Mouse (Mus musculus) liver, adult 2 months (tissue): ENCODE measurements around the gene Plppr3. TPM values are rescaled to one million over a fixed set of nuclear protein-coding genes. Genes with fewer than 3 reads are reported as not detected.

Experiments used
- DNase-seq: peaks from one replicate; pipeline ENCODE4 v3.0.0-alpha.2; 2011; ENCODE audit warnings: low read depth, low spot score; ENCODE audit errors: extremely low read depth
- H3K27ac ChIP-seq: fragments of 200-500 bp; replicated peaks from 2 replicates; pipeline ENCODE4 v1.5.1; 2012; ENCODE audit warnings: low read depth, mild to moderate bottlenecking, control low read depth, inconsistent platforms, low read length; ENCODE audit not compliant: insufficient read depth
- H3K27me3 ChIP-seq: fragments of 200-500 bp; 2 replicates; pipeline ENCODE4 v1.6.1; 2012; ENCODE audit warnings: mild to moderate bottlenecking, moderate library complexity, low read length, inconsistent platforms; ENCODE audit not compliant: control insufficient read depth, insufficient read depth
- H3K36me3 ChIP-seq: fragments of 200-500 bp; 2 replicates; pipeline ENCODE4 v1.6.1; 2012; ENCODE audit warnings: low read length, inconsistent platforms; ENCODE audit not compliant: control insufficient read depth, insufficient read depth
- H3K4me1 ChIP-seq: fragments of 200-500 bp; 2 replicates; pipeline ENCODE4 v1.6.1; 2011; ENCODE audit warnings: low read length; ENCODE audit not compliant: control insufficient read depth, insufficient read depth
- H3K4me3 ChIP-seq: fragments of 200-500 bp; 2 replicates; pipeline ENCODE4 v1.5.1; 2011; ENCODE audit warnings: low read depth, mild to moderate bottlenecking, control low read depth, low read length, moderate library complexity; ENCODE audit not compliant: insufficient read depth
- H3K79me2 ChIP-seq: fragments of 200-500 bp; 2 replicates; pipeline ENCODE4 v1.6.1; 2012; ENCODE audit warnings: inconsistent platforms, mild to moderate bottlenecking, low read length, moderate library complexity; ENCODE audit not compliant: control insufficient read depth, insufficient read depth
- H3K9ac ChIP-seq: fragments of 200-500 bp; 2 replicates; pipeline ENCODE4 v1.6.1; 2012; ENCODE audit warnings: low read depth, mild to moderate bottlenecking, control low read depth, inconsistent platforms, low read length
- CTCF ChIP-seq: fragments of 200-500 bp; IDR thresholded peaks from 2 replicates; pipeline ENCODE4 v1.5.1; 2011; ENCODE audit warnings: low read depth, low read length, control low read depth
- POLR2A ChIP-seq: fragments of 200-500 bp; IDR thresholded peaks from 2 replicates; pipeline ENCODE4 v1.6.1; 2011; ENCODE audit warnings: low read length, control low read depth; ENCODE audit not compliant: insufficient read depth; ENCODE audit errors: extremely low read depth
- WGBS: fragments of 180-500 bp; shearing (Covaris S2); methylation state at CpG from one replicate; pipeline ENCODE4 v1.1.7; 2018; 5-methylcytosine and 5-hydroxymethylcytosine counted together
- polyA plus RNA-seq: library from polyadenylated mRNA; depleted of rRNA; stranded (reverse); fragments of >200 nt; gene quantifications from 2 replicates; pipeline ENCODE4 v1.2.3, GENCODE M21; 2012
- total RNA-seq: library from RNA; depleted of rRNA; stranded (reverse); fragments of >200 nt; gene quantifications from 2 replicates; pipeline ENCODE4 v1.2.3, GENCODE M21; 2014

Gene Plppr3
- total and polyA plus RNA-seq, 2 experiments = under 0.01 to 0.38 TPM

- H3K27ac ChIP-seq = peak overlapping the region; percentile 5; the same call in 1 of the 2 replicates
- no peak overlapping the region for H3K4me3 ChIP-seq
- peak overlapping the region; percentile 48; the same call in 1 of the 2 replicates for H3K9ac ChIP-seq
- TF ChIP-seq CTCF (no peak), POLR2A (no peak)
- H3K79me2 ChIP-seq = peaks cover 42% of the 10 kb centered on the region
- peaks cover 25% of the 10 kb centered on the region for H3K36me3 ChIP-seq
- DNase-seq = peak; percentile 54
- WGBS = 14% methylated on average over 4 of the region's 4 CpGs
- peaks cover 26% of the 10 kb centered on the region for H3K4me1 ChIP-seq
- H3K27me3 ChIP-seq = no peaks in the 10 kb centered on the region
These were observed 17.0 kb downstream of the Plppr3 start for GRCm38 (mm10) chr10:79857452-79857811.

GRCm38 (mm10) chr10:79856704-79857451 is 17.6 kb downstream of the Plppr3 start:
- Histone ChIP-seq H3K36me3 (peaks cover 24% of the 10 kb centered on the region), H3K79me2 (peaks cover 42% of the 10 kb centered on the region), H3K4me3 (peak overlapping the region; percentile 30), H3K4me1 (peaks cover 26% of the 10 kb centered on the region), H3K27me3 (no peaks in the 10 kb centered on the region), H3K27ac (peak overlapping the region; percentile 7; the same call in 1 of the 2 replicates), H3K9ac (peak overlapping the region; percentile 48)
- WGBS = 13% methylated on average over 7 of the region's 7 CpGs
- TF ChIP-seq POLR2A = no peak
- no peak for TF ChIP-seq CTCF
- DNase-seq = peak; percentile 33

GRCm38 (mm10) chr10:79856280-79856679 is 18.2 kb downstream of the Plppr3 start:
- H3K4me1 ChIP-seq = peaks cover 30% of the 10 kb centered on the region
- H3K27ac ChIP-seq = peak overlapping the region; percentile 90; the same call in 1 of the 2 replicates
- 19% methylated on average over 6 of the region's 6 CpGs for WGBS
- peaks cover 19% of the 10 kb centered on the region for H3K36me3 ChIP-seq
- H3K27me3 ChIP-seq = no peaks in the 10 kb centered on the region
- TF ChIP-seq POLR2A = no peak
- TF ChIP-seq CTCF = no peak
- peak; percentile 17 for DNase-seq
- H3K9ac ChIP-seq = peak overlapping the region; percentile 48
- H3K4me3 ChIP-seq = peak overlapping the region; percentile 30
- H3K79me2 ChIP-seq = peaks cover 42% of the 10 kb centered on the region

GRCm38 (mm10) chr10:79855558-79856184 is 18.8 kb downstream of the Plppr3 start:
- Histone ChIP-seq H3K36me3 (peaks cover 15% of the 10 kb centered on the region), H3K27me3 (no peaks in the 10 kb centered on the region), H3K79me2 (peaks cover 42% of the 10 kb centered on the region), H3K4me1 (peaks cover 30% of the 10 kb centered on the region), H3K9ac (peak overlapping the region; percentile 96), H3K27ac (peak overlapping the region; percentile 90), H3K4me3 (peak overlapping the region; percentile 86)
- 1% methylated on average over 10 of the region's 10 CpGs for WGBS
- DNase-seq = peak; percentile 91
- TF ChIP-seq CTCF = no peak
- TF ChIP-seq POLR2A = no peak

- H3K27me3 ChIP-seq = no peaks in the 10 kb centered on the region
- peak; percentile 58 for DNase-seq
- H3K27ac ChIP-seq = peak overlapping the region; percentile 90
- peaks cover 8% of the 10 kb centered on the region for H3K36me3 ChIP-seq
- H3K4me1 ChIP-seq = peaks cover 30% of the 10 kb centered on the region
- H3K4me3 ChIP-seq = peak overlapping the region; percentile 86
- TF ChIP-seq POLR2A (no peak), CTCF (no peak)
- under 1% methylated on average over 83 of the region's 83 CpGs for WGBS
- H3K79me2 ChIP-seq = peaks cover 40% of the 10 kb centered on the region
- H3K9ac ChIP-seq = peak overlapping the region; percentile 96
These were observed 19.5 kb downstream of the Plppr3 start for GRCm38 (mm10) chr10:79854801-79855541.
